30 mouse cellular contexts compared by ENCODE assay signal in genomic region chr5:145068863-145069262, GRCm38 (mm10). TPM values are rescaled to one million over a fixed set of nuclear protein-coding genes. Genes with fewer than 3 reads are reported as not detected.
"Had no signal": no experiment of that assay in that cellular context is flagged by ENCODE, and none has a peak within 500 bp of the region (broad histone marks: within the 10 kb centered on the region; RNA-seq: fewer than 3 reads in every experiment).

No protein-coding gene starts in this region.

- H3K27me3 ChIP-seq: midbrain, embryonic 12.5 days; midbrain, embryonic 15.5 days had no signal

- H3K36me3 ChIP-seq: kidney, embryonic 15.5 days; liver, embryonic 13.5 days; midbrain, embryonic 12.5 days; midbrain, embryonic 15.5 days had no signal

- H3K9me3 ChIP-seq: kidney, embryonic 15.5 days; liver, embryonic 13.5 days; midbrain, embryonic 12.5 days; midbrain, embryonic 15.5 days had no signal

- DNase-seq: kidney, adult 11 months; kidney, adult 8-10 months; kidney, postnatal 10 days; kidney, postnatal 36 days; layer of hippocampus, postnatal 36 days; liver, embryonic 13.5 days; lung, embryonic 14.5 days; lung, postnatal 10 days; lung, postnatal 36 days; right cerebral cortex, postnatal 4 days; thymus, postnatal 25 days had no signal

- H3K4me1 ChIP-seq: kidney, embryonic 15.5 days; liver, embryonic 13.5 days; midbrain, embryonic 12.5 days; midbrain, embryonic 15.5 days had no signal

- H3K27ac ChIP-seq: kidney, embryonic 15.5 days; left cerebral cortex, adult 2 months; liver, embryonic 13.5 days; midbrain, embryonic 12.5 days; midbrain, embryonic 15.5 days; stomach, postnatal 0 days had no signal

- H3K9ac ChIP-seq: kidney, embryonic 15.5 days; liver, embryonic 13.5 days; lung, embryonic 14.5 days; midbrain, embryonic 12.5 days; midbrain, embryonic 15.5 days had no signal

- H3K4me3 ChIP-seq: kidney, embryonic 15.5 days; left cerebral cortex, adult 2 months; liver, embryonic 13.5 days; midbrain, embryonic 12.5 days; midbrain, embryonic 15.5 days had no signal

- H3K4me2 ChIP-seq: kidney, embryonic 15.5 days; liver, embryonic 13.5 days; lung, embryonic 14.5 days; midbrain, embryonic 12.5 days; midbrain, embryonic 15.5 days had no signal

RNA-seq across cellular contexts. Expression of gene Kpna7, which starts 15.0 kb away (rescaled TPM):
- total RNA-seq: layer of hippocampus, adult 8-10 months; layer of hippocampus, postnatal 10 days; layer of hippocampus, postnatal 36 days; left cerebral cortex, adult 2 months; left cerebral cortex, postnatal 10 days; left cerebral cortex, postnatal 36 days; liver, adult 2 months; megakaryocyte-erythroid progenitor cell, adult 5-6 weeks; monocyte, adult 5-6 weeks had no signal
- polyA plus RNA-seq: kidney, embryonic 15.5 days; limb, embryonic 14.5 days; liver, adult 2 months; lung, embryonic 14.5 days; midbrain, embryonic 12.5 days; midbrain, embryonic 15.5 days; neural tube, embryonic 11.5 days; neural tube, embryonic 14.5 days; stomach, embryonic 14.5 days had no signal

RNA-seq across cellular contexts. Expression of gene 1700018F24Rik, which starts 26.1 kb away (rescaled TPM):
- total RNA-seq: layer of hippocampus, adult 8-10 months; layer of hippocampus, postnatal 10 days; layer of hippocampus, postnatal 36 days; left cerebral cortex, adult 2 months; left cerebral cortex, postnatal 10 days; left cerebral cortex, postnatal 36 days; liver, adult 2 months; megakaryocyte-erythroid progenitor cell, adult 5-6 weeks; monocyte, adult 5-6 weeks had no signal
- polyA plus RNA-seq: kidney, embryonic 15.5 days; limb, embryonic 11.5 days; limb, embryonic 14.5 days; liver, adult 2 months; liver, embryonic 13.5 days; liver, embryonic 16.5 days; lung, embryonic 14.5 days; midbrain, embryonic 12.5 days; midbrain, embryonic 15.5 days; neural tube, embryonic 11.5 days; neural tube, embryonic 14.5 days; stomach, embryonic 14.5 days; stomach, postnatal 0 days; thymus, postnatal 0 days had no signal

RNA-seq across cellular contexts. Expression of gene Gm4871, which starts 36.3 kb away (rescaled TPM):
- total RNA-seq: layer of hippocampus, adult 8-10 months; layer of hippocampus, postnatal 10 days; layer of hippocampus, postnatal 36 days; left cerebral cortex, adult 2 months; left cerebral cortex, postnatal 10 days; left cerebral cortex, postnatal 36 days; liver, adult 2 months; megakaryocyte-erythroid progenitor cell, adult 5-6 weeks; monocyte, adult 5-6 weeks had no signal
- polyA plus RNA-seq: kidney, embryonic 15.5 days; limb, embryonic 11.5 days; limb, embryonic 14.5 days; liver, adult 2 months; liver, embryonic 13.5 days; liver, embryonic 16.5 days; lung, embryonic 14.5 days; midbrain, embryonic 12.5 days; midbrain, embryonic 15.5 days; neural tube, embryonic 11.5 days; neural tube, embryonic 14.5 days; stomach, embryonic 14.5 days; stomach, postnatal 0 days; thymus, postnatal 0 days had no signal
